Mouse (Mus musculus): ENCODE measurements around the gene Prkar2b.

DNA sequence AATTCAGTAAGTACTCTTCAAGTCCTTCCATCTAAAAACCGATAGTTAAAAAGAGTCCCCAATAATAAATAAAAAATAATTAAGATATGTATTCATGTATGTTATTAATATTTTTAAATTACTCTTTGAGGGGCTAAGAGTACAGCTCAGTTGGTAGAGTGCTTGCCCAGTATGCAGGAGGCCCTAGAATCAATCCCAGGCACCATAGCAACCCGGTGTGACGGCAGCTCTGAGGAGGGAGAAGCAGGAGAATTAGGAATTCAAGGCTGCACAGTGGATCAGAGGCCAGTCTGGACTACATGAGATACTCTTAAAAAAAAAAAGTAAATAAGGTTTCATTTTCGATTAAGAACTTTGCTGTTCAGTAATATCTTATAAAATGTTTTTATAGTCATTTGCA lies 53.5 kb downstream of the Prkar2b start:
- no peak for TF ChIP-seq CTCF (IDR thresholded peaks at IDR 0.05; ENCODE audit: low read depth)
- TF ChIP-seq EP300 (IDR thresholded peaks at IDR 0.05; ENCODE audit: low read depth): no peak
